Mouse (Mus musculus): Measurements from ENCODE around the gene Rps15a. TPM values are rescaled to one million over a fixed set of nuclear protein-coding genes. Genes with fewer than 3 reads are reported as not detected.

The Rps15a gene
- polyA plus RNA-seq, 1 experiment: 2.2 TPM

DNA sequence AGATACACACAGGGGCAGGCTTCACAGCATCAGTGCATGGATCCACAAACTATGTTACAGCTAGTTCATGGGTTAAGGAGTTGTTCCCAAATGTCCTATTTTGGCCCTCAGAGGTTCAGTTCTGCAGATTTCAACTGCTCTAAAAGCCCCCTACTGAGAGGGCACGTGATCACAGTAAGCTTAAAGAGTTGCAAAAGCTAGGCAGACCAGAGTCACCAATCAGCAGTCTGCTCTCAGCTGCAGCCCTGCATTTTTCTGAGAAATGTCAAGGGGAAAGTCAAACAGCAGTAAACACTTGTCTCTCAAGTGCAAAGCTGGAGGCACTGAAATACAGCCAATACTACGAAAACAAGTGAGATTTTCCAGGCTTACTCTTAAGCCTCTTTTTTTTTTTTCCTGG lies 3.2 kb upstream of the Rps15a start:
- Histone ChIP-seq H3K4me3 (replicated peaks) (no peak overlapping the region), H3K36me3 (ENCODE audit: control insufficient read depth) (peaks cover 85% of the 10 kb centered on the region), H3K27me3 (ENCODE audit: control insufficient read depth) (no peaks in the 10 kb centered on the region), H3K9me3 (ENCODE audit: control insufficient read depth, low read length) (no peaks in the 10 kb centered on the region), H3K4me1 (ENCODE audit: control insufficient read depth) (peaks cover 54% of the 10 kb centered on the region)
- TF ChIP-seq GATA1 (IDR thresholded peaks at IDR 0.05; ENCODE audit: low read length) (no peak), TAL1 (IDR thresholded peaks at IDR 0.05; ENCODE audit: low read length) (no peak)

DNA sequence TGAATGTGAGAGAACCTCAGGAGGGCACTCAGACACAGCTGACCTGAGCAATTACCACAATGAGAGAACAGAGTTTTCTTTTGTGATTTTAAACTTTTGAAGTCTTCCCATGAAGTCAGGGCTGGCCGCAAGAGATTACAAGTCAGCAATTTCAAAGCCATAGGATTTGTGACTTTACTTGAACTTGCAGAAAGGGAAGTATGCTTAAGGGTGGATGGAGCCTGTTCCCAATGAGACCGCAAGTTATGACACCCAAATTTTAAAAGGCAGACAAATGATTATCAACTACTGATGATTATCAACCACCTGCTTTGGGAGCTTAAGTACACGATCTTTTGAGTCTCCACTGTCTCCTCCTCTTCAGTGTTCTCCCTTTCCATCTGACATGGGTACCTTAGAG lies 2.4 kb upstream of the Rps15a start:
- H3K4me1 ChIP-seq (ENCODE audit: control insufficient read depth): peaks cover 57% of the 10 kb centered on the region

DNA sequence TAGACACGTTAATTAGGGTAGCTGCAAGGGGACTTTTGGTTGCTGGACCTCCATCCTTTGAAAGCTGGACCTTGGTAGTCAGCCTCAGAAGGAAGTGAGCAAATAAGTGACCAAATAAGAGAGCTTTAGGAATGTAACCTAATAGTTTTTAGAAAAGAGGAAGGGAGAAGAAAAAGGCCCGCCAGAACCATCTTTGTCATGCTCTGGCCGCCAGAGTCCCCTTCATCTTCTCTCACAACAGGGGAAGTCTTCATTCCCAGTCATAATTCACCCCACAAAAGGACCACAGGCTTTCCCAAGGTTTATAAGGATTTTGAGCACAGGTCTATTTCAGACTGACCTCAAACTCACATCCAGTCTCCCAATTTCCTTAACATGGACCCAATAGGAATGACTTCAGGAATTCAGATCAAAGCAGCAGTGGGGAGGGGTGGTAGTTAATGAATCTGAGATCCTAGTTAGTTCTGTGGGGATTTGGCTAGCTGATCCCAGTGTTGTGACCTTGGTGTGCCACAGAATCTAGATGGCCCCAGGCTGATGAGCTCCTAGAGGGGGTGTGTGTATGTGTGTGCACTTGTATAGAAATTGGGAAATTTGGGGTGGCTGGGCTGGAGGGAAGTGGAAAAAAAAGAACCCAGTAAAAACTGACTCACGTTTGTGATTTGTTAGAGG lies 1.7 kb upstream of the Rps15a start:
- TF ChIP-seq GATA1 (IDR thresholded peaks at IDR 0.05; ENCODE audit: low read length): no peak
- TF ChIP-seq TAL1 (IDR thresholded peaks at IDR 0.05; ENCODE audit: low read length): no peak
- Histone ChIP-seq H3K36me3 (ENCODE audit: control insufficient read depth) (peaks cover 85% of the 10 kb centered on the region), H3K9me3 (ENCODE audit: control insufficient read depth, low read length) (no peaks in the 10 kb centered on the region), H3K27me3 (ENCODE audit: control insufficient read depth) (no peaks in the 10 kb centered on the region), H3K4me3 (replicated peaks) (no peak overlapping the region), H3K4me1 (ENCODE audit: control insufficient read depth) (peaks cover 61% of the 10 kb centered on the region)

More for the DNA sequence above, 2.4 kb upstream of the Rps15a start:
- Histone ChIP-seq H3K36me3 (ENCODE audit: control insufficient read depth) (peaks cover 85% of the 10 kb centered on the region), H3K4me3 (replicated peaks) (no peak overlapping the region), H3K27me3 (ENCODE audit: control insufficient read depth) (no peaks in the 10 kb centered on the region), H3K9me3 (ENCODE audit: control insufficient read depth, low read length) (no peaks in the 10 kb centered on the region)
- TF ChIP-seq GATA1 (IDR thresholded peaks at IDR 0.05; ENCODE audit: low read length): no peak
- no peak for TF ChIP-seq TAL1 (IDR thresholded peaks at IDR 0.05; ENCODE audit: low read length)

DNA sequence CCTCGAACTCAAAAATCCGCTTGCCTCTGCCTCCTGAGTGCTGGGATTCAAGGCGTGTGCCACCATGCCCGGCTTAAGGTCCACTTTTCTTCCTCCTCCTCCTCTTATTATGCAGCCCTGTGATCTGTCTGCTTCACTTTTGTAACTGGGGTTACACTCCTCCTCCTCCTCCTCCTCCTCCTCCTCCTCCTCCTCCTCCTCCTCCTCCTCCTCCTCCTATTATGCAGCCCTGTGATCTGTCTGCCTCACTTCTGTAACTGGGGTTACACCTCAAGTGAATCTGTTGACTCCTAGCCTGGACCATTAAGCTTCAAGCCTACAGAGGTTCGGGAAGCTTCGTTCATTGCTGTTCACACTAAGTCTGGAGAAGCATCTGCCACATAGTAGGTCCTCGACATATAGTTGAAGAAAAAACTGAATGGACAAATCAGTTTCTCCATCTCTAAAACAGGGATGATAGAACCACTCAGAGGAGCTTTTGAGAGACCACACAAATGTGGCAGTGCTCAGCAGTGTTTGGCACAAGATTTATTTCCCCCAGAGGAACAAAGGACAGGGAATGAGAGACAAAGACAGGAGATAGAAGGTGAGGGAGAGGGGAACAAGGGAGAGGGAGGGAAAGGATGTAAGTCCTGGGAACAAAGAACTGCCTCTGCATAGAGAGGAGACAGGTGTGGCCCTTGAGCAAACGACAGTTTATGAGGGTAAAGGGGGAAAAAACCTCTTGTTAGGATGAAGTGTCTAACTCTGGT lies 975 bp upstream of the Rps15a start:
- Histone ChIP-seq H3K27me3 (ENCODE audit: control insufficient read depth) (no peaks in the 10 kb centered on the region), H3K4me3 (replicated peaks) (peak overlapping the region; percentile 89), H3K36me3 (ENCODE audit: control insufficient read depth) (peaks cover 85% of the 10 kb centered on the region), H3K4me1 (ENCODE audit: control insufficient read depth) (peaks cover 63% of the 10 kb centered on the region), H3K9me3 (ENCODE audit: control insufficient read depth, low read length) (no peaks in the 10 kb centered on the region)
- TF ChIP-seq TAL1 (IDR thresholded peaks at IDR 0.05; ENCODE audit: low read length) (no peak), GATA1 (IDR thresholded peaks at IDR 0.05; ENCODE audit: low read length) (no peak)

DNA sequence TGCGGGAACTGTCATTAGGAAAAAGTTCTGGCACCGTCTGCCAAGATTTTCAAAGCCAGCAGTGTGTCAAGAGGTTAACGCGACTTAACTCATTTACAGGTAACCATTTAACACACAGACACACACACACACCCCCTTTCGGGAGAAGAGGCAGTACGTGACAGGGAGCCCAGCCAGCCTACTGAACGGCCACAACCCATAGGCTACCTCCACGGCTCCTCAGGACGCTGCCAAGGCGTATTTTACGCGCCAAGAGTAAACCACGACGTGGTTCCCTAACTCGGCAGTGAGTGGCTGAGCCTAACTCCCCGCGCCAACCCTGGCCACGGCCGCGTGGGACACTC lies 483 bp downstream of the Rps15a start:
- peak overlapping the region; percentile 89 for H3K4me3 ChIP-seq (replicated peaks)
- peaks cover 77% of the 10 kb centered on the region for H3K4me1 ChIP-seq (ENCODE audit: control insufficient read depth)
- TF ChIP-seq TAL1 (IDR thresholded peaks at IDR 0.05; ENCODE audit: low read length) (no peak), GATA1 (IDR thresholded peaks at IDR 0.05; ENCODE audit: low read length) (no peak)
- no peaks in the 10 kb centered on the region for H3K9me3 ChIP-seq (ENCODE audit: control insufficient read depth, low read length)
- H3K36me3 ChIP-seq (ENCODE audit: control insufficient read depth): peaks cover 85% of the 10 kb centered on the region
- H3K27me3 ChIP-seq (ENCODE audit: control insufficient read depth): no peaks in the 10 kb centered on the region

DNA sequence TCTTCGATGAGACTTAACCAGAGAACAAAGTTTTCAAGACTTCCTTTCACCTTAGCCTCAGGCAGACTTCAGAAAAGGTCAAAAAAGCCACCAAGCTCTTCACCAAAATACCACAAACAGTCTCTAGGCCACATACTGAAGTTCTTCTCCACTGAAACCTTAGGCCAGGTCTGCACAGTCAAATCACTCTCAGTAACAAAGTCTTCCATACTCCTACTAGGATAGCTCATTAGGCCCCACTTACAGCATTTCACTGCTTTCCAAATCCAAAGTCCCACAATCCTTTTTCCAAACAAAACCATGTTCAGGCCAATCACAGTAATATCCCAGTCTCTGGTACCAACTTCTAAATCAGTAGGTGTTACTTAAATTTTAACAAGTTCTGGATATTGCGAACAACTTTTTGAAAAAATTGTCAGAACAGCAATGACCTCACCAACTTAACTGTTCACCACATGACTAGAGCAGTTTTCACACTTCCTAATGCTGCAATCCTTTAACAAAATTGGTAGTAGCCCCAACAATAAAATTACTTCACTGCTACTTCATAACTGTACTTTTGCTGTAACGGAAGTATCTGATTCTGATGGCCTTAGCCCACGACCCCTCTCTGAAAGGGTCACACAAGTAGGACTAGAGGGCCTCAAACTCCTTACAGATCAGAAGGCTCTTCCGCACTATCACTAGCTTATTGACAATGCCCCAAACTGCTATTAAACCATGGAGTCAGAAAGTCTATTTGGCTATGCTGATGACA lies 2.3 kb downstream of the Rps15a start:
- Histone ChIP-seq H3K9me3 (ENCODE audit: control insufficient read depth, low read length) (no peaks in the 10 kb centered on the region), H3K27me3 (ENCODE audit: control insufficient read depth) (no peaks in the 10 kb centered on the region), H3K4me3 (replicated peaks) (peak overlapping the region; percentile 89), H3K36me3 (ENCODE audit: control insufficient read depth) (peaks cover 85% of the 10 kb centered on the region), H3K4me1 (ENCODE audit: control insufficient read depth) (peaks cover 75% of the 10 kb centered on the region)
- TF ChIP-seq GATA1 (IDR thresholded peaks at IDR 0.05; ENCODE audit: low read length): no peak
- no peak for TF ChIP-seq TAL1 (IDR thresholded peaks at IDR 0.05; ENCODE audit: low read length)

DNA sequence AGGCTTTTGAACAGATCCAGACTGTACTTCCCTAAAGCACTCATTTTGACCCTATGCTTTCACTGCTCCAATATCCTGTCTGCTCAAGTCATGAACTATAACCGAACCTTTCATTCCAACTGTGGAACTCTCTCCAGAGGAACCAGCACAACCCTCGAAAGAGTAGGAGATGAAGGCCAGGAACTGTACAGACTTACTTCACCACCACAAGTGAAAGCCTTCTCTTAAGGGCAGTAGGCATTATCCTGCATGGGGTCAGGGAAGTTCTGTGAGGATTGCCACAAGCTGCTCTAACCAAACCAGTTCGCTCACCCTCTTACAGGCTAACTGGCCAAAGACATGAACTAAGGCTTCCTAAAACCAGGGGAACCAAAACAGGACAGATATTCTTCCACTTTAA lies 4.9 kb downstream of the Rps15a start:
- Histone ChIP-seq H3K27me3 (ENCODE audit: control insufficient read depth) (no peaks in the 10 kb centered on the region), H3K9me3 (ENCODE audit: control insufficient read depth, low read length) (no peaks in the 10 kb centered on the region), H3K36me3 (ENCODE audit: control insufficient read depth) (peaks cover 95% of the 10 kb centered on the region), H3K4me1 (ENCODE audit: control insufficient read depth) (peaks cover 77% of the 10 kb centered on the region), H3K4me3 (replicated peaks) (peak overlapping the region; percentile 89)
- TF ChIP-seq TAL1 (IDR thresholded peaks at IDR 0.05; ENCODE audit: low read length) (no peak), GATA1 (IDR thresholded peaks at IDR 0.05; ENCODE audit: low read length) (no peak)

DNA sequence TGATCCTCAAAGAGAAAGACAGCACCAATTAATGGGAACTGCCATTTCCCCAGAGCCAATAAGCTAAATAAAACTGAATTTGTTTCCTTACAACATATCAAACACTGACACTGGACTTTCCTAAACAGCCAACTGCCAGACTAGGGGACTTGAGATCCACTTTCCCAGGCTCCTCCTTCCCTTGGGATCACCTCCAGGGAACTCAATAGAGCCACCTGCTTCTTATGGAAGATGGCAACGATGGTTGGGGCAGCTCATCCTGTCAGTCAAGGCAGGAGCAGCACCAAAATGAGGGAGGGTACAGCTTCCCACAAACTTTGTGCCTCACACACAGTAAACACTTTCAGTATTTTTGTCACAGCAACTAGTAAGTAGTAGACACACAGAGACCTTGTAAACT lies 8.3 kb downstream of the Rps15a start:
- Histone ChIP-seq H3K36me3 (ENCODE audit: control insufficient read depth) (peaks cover 97% of the 10 kb centered on the region), H3K27me3 (ENCODE audit: control insufficient read depth) (no peaks in the 10 kb centered on the region), H3K4me1 (ENCODE audit: control insufficient read depth) (peaks cover 84% of the 10 kb centered on the region), H3K9me3 (ENCODE audit: control insufficient read depth, low read length) (no peaks in the 10 kb centered on the region), H3K4me3 (replicated peaks) (no peak overlapping the region)
- TF ChIP-seq TAL1 (IDR thresholded peaks at IDR 0.05; ENCODE audit: low read length): no peak
- no peak for TF ChIP-seq GATA1 (IDR thresholded peaks at IDR 0.05; ENCODE audit: low read length)

DNA sequence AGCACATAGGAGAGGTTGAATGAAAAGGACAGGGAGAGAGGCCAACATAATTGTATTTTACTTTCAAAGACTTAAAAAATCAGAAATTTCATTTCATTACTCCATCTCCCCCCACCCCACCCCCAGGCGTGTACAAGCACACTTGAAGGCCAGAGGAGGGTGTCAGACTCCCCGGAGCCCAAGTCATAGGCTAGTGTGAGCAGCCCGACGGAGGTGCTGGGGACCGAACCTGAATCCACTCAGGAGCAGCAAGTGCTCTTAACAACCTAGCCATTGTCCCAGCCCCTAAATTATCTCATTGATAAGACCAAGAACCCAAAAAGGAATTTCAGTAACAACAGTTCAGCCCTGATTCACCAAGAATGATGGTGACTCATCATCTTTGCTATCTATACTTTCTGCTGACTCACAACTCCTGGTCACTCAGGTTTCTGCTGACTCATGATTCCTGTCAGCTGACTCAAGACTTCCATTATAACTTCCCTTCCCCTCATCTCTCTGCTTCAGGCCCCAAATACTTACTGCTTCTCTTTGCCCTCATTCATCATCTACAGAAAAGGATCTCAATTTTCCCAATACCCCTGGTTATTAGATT lies 11.4 kb downstream of the Rps15a start:
- no peaks in the 10 kb centered on the region for H3K27me3 ChIP-seq (ENCODE audit: control insufficient read depth)
- peaks cover 61% of the 10 kb centered on the region for H3K4me1 ChIP-seq (ENCODE audit: control insufficient read depth)
- no peaks in the 10 kb centered on the region for H3K9me3 ChIP-seq (ENCODE audit: control insufficient read depth, low read length)
- TF ChIP-seq TAL1 (IDR thresholded peaks at IDR 0.05; ENCODE audit: low read length): no peak
- TF ChIP-seq GATA1 (IDR thresholded peaks at IDR 0.05; ENCODE audit: low read length): no peak
- H3K4me3 ChIP-seq (replicated peaks): no peak overlapping the region
- peaks cover 66% of the 10 kb centered on the region for H3K36me3 ChIP-seq (ENCODE audit: control insufficient read depth)

All from erythroblast, embryonic 14.5 days (primary cell).